26 mouse cellular contexts compared by ENCODE assay signal in the genomic region with DNA sequence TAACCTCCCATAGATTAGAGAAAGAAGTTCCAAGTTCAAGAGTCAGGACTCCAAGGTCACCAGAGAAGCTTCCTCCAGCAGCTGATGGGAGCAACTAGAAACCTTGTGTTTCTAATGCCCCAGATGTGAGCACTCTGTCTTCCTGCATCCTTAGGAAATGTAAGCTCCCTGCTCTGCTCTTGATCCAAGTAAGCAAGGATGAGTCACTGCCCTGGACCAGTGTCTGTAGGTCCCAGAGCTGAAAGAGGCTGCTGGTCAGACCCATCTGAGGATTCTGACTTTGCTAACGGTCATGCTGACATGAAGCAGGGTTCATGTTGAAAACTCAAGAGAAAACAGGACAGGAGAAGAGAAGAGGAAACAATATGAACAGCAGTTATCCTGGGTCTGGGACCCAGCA.
"Had no signal": no experiment of that assay in that cellular context is flagged by ENCODE, and none has a peak within 500 bp of the region (broad histone marks: within the 10 kb centered on the region; RNA-seq: fewer than 3 reads in every experiment).

No protein-coding gene starts in this region.

- H3K36me3 ChIP-seq: heart, embryonic 13.5 days; heart, embryonic 15.5 days; hindbrain, embryonic 10.5 days; hindbrain, embryonic 12.5 days; intestine, embryonic 15.5 days; limb, embryonic 10.5 days; limb, embryonic 12.5 days; liver, embryonic 13.5 days had no signal

- H3K4me1 ChIP-seq: hindbrain, embryonic 10.5 days; hindbrain, embryonic 12.5 days; intestine, embryonic 15.5 days; liver, embryonic 13.5 days had no signal

- H3K4me2 ChIP-seq: heart, embryonic 11.5 days; heart, embryonic 13.5 days; heart, embryonic 15.5 days; hindbrain, embryonic 12.5 days; hindbrain, embryonic 14.5 days; intestine, embryonic 15.5 days; limb, embryonic 12.5 days; liver, embryonic 11.5 days; liver, embryonic 13.5 days had no signal

- H3K27me3 ChIP-seq: heart, embryonic 13.5 days; heart, embryonic 15.5 days; hindbrain, embryonic 12.5 days; intestine, embryonic 15.5 days; limb, embryonic 12.5 days; liver, embryonic 13.5 days had no signal

- H3K9ac ChIP-seq: heart, embryonic 13.5 days; heart, embryonic 15.5 days; hindbrain, embryonic 12.5 days; hindbrain, embryonic 14.5 days; intestine, embryonic 15.5 days; limb, embryonic 12.5 days; liver, embryonic 13.5 days had no signal

- H3K27ac ChIP-seq: heart, adult 2 months; heart, embryonic 13.5 days; heart, embryonic 15.5 days; hindbrain, embryonic 10.5 days; hindbrain, embryonic 12.5 days; hindbrain, embryonic 14.5 days; intestine, embryonic 15.5 days; layer of hippocampus, adult 2 months; left cerebral cortex, adult 2 months; limb, embryonic 10.5 days; limb, embryonic 12.5 days; liver, embryonic 13.5 days had no signal

- DNase-seq: gastrocnemius, postnatal 14 days; gastrocnemius, postnatal 36 days; heart, postnatal 14 days; heart, postnatal 36 days; kidney, adult 18-20 months; kidney, adult 8-10 months; kidney, postnatal 10 days; kidney, postnatal 4 days; liver; liver, embryonic 13.5 days had no signal

- H3K9me3 ChIP-seq: heart, embryonic 13.5 days; heart, embryonic 15.5 days; hindbrain, embryonic 10.5 days; hindbrain, embryonic 12.5 days; intestine, embryonic 15.5 days; limb, embryonic 10.5 days; limb, embryonic 12.5 days; liver, embryonic 13.5 days had no signal

- ATAC-seq: hindbrain, embryonic 16.5 days; inflammation-experienced regulatory T-cells, adult 6 months; intestine, embryonic 15.5 days; intestine, postnatal 0 days had no signal

- H3K4me3 ChIP-seq: heart, adult 2 months; heart, embryonic 13.5 days; heart, embryonic 15.5 days; hindbrain, embryonic 10.5 days; hindbrain, embryonic 12.5 days; intestine, embryonic 15.5 days; layer of hippocampus, adult 2 months; left cerebral cortex, adult 2 months; limb, embryonic 10.5 days; limb, embryonic 12.5 days; liver, embryonic 13.5 days had no signal
